Mouse (Mus musculus): ENCODE results near the gene Hspe1.

DNA sequence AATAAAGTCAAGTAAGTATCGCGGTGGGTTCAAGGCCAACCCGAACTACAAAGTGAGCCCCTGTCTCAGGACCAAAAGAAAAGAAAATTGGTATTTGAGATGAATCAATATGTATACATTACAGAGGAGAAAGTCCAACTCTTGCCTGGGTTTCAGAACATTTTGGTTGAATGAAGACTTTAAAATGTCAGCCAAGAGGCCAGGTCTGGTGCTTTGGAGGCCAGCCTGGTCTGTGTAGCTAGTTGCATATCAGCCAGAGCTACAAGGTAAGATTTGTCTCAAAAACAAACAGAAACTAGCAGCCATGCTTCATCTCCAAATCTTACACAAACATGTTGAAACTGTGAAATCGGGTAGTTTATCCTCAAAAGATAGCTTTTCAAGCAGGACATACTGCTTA, 34.3 kb upstream of the Hspe1 start:
- TF ChIP-seq CTCF (IDR thresholded peaks at IDR 0.05; ENCODE audit: low read depth, low read length), result no peak
- TF ChIP-seq TAL1 (conservative IDR thresholded peaks at IDR 0.05; ENCODE audit: low read depth, low read length), result no peak

All from G1E (cell line).